18 mouse cellular contexts compared by ENCODE assay signal in the genomic region with DNA sequence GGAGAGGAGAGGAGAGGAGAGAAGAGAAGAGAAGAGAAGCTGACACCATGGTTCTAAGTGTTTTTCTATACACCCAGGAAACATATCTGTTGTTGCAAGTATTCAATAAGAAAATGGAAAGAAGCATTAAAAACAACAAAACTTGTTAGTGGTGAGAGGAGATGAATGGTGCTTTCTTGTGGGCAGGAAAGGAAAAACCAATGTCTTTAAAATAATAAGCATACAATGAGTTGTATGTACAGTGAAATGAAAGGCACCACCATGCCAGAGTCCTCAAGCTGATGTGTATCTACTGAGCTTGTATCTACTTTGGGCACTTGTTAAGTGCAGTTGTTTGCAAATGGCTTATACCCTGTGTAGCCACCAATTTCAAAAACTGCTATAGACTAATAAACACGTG.
"Had no signal": no experiment of that assay in that cellular context is flagged by ENCODE, and none has a peak within 500 bp of the region (broad histone marks: within the 10 kb centered on the region; RNA-seq: fewer than 3 reads in every experiment).

No protein-coding gene starts in this region.

- H3K4me2 ChIP-seq: lung, embryonic 15.5 days; midbrain, embryonic 11.5 days; midbrain, embryonic 13.5 days; midbrain, embryonic 15.5 days; neural tube, embryonic 13.5 days; neural tube, embryonic 15.5 days had no signal

- H3K27ac ChIP-seq: lung, embryonic 15.5 days; macrophage; midbrain, embryonic 13.5 days; midbrain, embryonic 15.5 days; neural tube, embryonic 13.5 days; neural tube, embryonic 15.5 days had no signal

- H3K9ac ChIP-seq: lung, embryonic 15.5 days; midbrain, embryonic 13.5 days; midbrain, embryonic 15.5 days; neural tube, embryonic 13.5 days; neural tube, embryonic 15.5 days had no signal

- DNase-seq: lung, adult 2 months; lung, postnatal 14 days; lung, postnatal 36 days; right cerebral cortex, postnatal 25 days; right cerebral cortex, postnatal 4 days; spleen, adult 18-20 months; thymus, adult 18-20 months; thymus, postnatal 14 days; thymus, postnatal 36 days had no signal

- H3K36me3 ChIP-seq: lung, embryonic 15.5 days; midbrain, embryonic 13.5 days; midbrain, embryonic 15.5 days; neural tube, embryonic 13.5 days; neural tube, embryonic 15.5 days had no signal

- H3K4me1 ChIP-seq: lung, embryonic 15.5 days; midbrain, embryonic 13.5 days; midbrain, embryonic 15.5 days; neural tube, embryonic 13.5 days; neural tube, embryonic 15.5 days had no signal

- H3K9me3 ChIP-seq: lung, embryonic 15.5 days; megakaryocyte, embryonic 14.5 days; midbrain, embryonic 13.5 days; midbrain, embryonic 15.5 days; neural tube, embryonic 13.5 days; neural tube, embryonic 15.5 days had no signal

- H3K4me3 ChIP-seq: lung, embryonic 15.5 days; megakaryocyte, embryonic 14.5 days; midbrain, embryonic 13.5 days; midbrain, embryonic 15.5 days; neural tube, embryonic 13.5 days; neural tube, embryonic 15.5 days had no signal

- ATAC-seq: lung, postnatal 0 days; midbrain, embryonic 13.5 days; midbrain, embryonic 15.5 days had no signal

- H3K27me3 ChIP-seq: lung, embryonic 15.5 days; megakaryocyte, embryonic 14.5 days; midbrain, embryonic 13.5 days; midbrain, embryonic 15.5 days; neural tube, embryonic 13.5 days; neural tube, embryonic 15.5 days had no signal
